Mouse (Mus musculus) limb, embryonic 14.5 days (tissue): ENCODE data around the gene Kpna6. TPM values are rescaled to one million over a fixed set of nuclear protein-coding genes. Genes with fewer than 3 reads are reported as not detected.
A peak's percentile ranks its signal among the peaks of the same experiment; 100 is the strongest.

ENCODE experiments used
- ATAC-seq: fragments of 200-750 bp; cut with Nextera tagmentation; 2 replicates; pipeline ENCODE4 v1.8.0; 2017; ENCODE audit warnings: low read depth, moderate number of reproducible peaks, moderate TSS enrichment; ENCODE audit not compliant: low FRiP score
- DNase-seq: peaks from one replicate; pipeline ENCODE4 v3.0.0-alpha.2; 2015; ENCODE audit warnings: low spot score
- H3K27ac ChIP-seq: fragments of 300-500 bp; sonication (generic); replicated peaks from 2 replicates; pipeline ENCODE4 v1.5.1; 2014; ENCODE audit warnings: low read depth, mild to moderate bottlenecking, low read length, moderate library complexity, mixed read lengths
- H3K27me3 ChIP-seq: fragments of 300-500 bp; sonication (generic); 2 replicates; pipeline ENCODE4 v1.6.1; 2014; ENCODE audit warnings: low read length, mixed read lengths; ENCODE audit not compliant: control insufficient read depth, insufficient read depth
- H3K36me3 ChIP-seq: fragments of 300-500 bp; sonication (generic); 2 replicates; pipeline ENCODE4 v1.6.1; 2014; ENCODE audit warnings: mild to moderate bottlenecking, low read length, moderate library complexity, mixed read lengths; ENCODE audit not compliant: control insufficient read depth, insufficient read depth
- H3K4me1 ChIP-seq: fragments of 300-500 bp; sonication (generic); 2 replicates; pipeline ENCODE4 v1.6.1; 2014; ENCODE audit warnings: antibody characterized with exemption, low read length, mixed read lengths; ENCODE audit not compliant: control insufficient read depth, insufficient read depth
- H3K4me2 ChIP-seq: fragments of 300-500 bp; sonication (generic); replicated peaks from 2 replicates; pipeline ENCODE4 v1.6.1; 2014; ENCODE audit warnings: low read depth, mild to moderate bottlenecking, low read length, moderate library complexity; ENCODE audit not compliant: severe bottlenecking
- H3K4me3 ChIP-seq: fragments of 300-500 bp; sonication (generic); replicated peaks from 2 replicates; pipeline ENCODE4 v1.5.1; 2014; ENCODE audit warnings: low read length
- H3K9ac ChIP-seq: fragments of 300-500 bp; sonication (generic); 2 replicates; pipeline ENCODE4 v1.6.1; 2014; ENCODE audit warnings: mild to moderate bottlenecking, low read depth, low read length, moderate library complexity; ENCODE audit not compliant: severe bottlenecking
- H3K9me3 ChIP-seq: fragments of 300-500 bp; sonication (generic); 2 replicates; pipeline ENCODE4 v1.6.1; 2016; ENCODE audit warnings: low read length; ENCODE audit not compliant: control insufficient read depth
- POLR2A ChIP-seq: fragments of 200-500 bp; IDR thresholded peaks from 2 replicates; pipeline ENCODE4 v1.8.0; 2012; ENCODE audit warnings: inconsistent platforms, mild to moderate bottlenecking, moderate library complexity, borderline replicate concordance; ENCODE audit not compliant: insufficient read depth, insufficient read length; ENCODE audit errors: extremely low read depth
- WGBS: fragments of 180-500 bp; shearing (Covaris S2); extraction: QIAGEN DNeasy Blood & Tissue Kit; methylation state at CpG from one replicate; pipeline ENCODE4 v1.1.7; 2014; 5-methylcytosine and 5-hydroxymethylcytosine counted together
- polyA plus RNA-seq, 2 experiments: library from polyadenylated mRNA; depleted of rRNA in 1 of 2; stranded (reverse) in 1 of 2; unstranded in 1 of 2; fragments of >200 nt; fragmentation: Nextera tagmentation in 1 of 2; extraction: Ambion mirVana in 1 of 2; gene quantifications; 2 replicates each; pipeline versions ENCODE4 v1.2.1 to v1.2.3; 2012 to 2014

The Kpna6 gene
- polyA plus RNA-seq, 2 experiments = 14.6 to 35.2 TPM

DNA sequence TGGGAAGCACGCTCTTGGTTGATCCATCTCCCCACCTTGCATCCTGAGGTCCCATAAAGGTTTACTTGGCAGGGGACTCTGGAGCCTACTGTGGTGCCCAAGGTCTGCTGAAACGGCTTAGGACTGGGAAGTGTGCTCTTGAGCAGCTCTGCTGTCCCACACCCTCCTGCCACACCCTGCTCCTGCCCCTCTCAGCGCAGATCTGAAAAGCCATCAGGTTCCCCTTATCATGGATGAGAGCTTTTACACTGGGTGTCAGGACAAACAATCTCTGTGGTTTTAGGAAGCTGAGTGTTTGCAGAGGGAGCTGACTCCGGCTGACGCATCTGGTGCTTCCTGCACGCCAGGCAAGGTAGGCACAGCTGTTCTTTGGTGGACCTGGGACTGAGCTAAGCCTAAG, 38.7 kb downstream of the Kpna6 start:
- Histone ChIP-seq H3K9ac (no peak overlapping the region), H3K36me3 (peaks cover 97% of the 10 kb centered on the region), H3K4me2 (no peak overlapping the region), H3K9me3 (no peaks in the 10 kb centered on the region), H3K4me3 (no peak overlapping the region), H3K27ac (no peak overlapping the region), H3K27me3 (no peaks in the 10 kb centered on the region), H3K4me1 (peaks cover 4% of the 10 kb centered on the region)
- WGBS = 94% methylated on average over 6 of the region's 6 CpGs
- no peak for ATAC-seq
- no peak for DNase-seq
- no peak for TF ChIP-seq POLR2A

DNA sequence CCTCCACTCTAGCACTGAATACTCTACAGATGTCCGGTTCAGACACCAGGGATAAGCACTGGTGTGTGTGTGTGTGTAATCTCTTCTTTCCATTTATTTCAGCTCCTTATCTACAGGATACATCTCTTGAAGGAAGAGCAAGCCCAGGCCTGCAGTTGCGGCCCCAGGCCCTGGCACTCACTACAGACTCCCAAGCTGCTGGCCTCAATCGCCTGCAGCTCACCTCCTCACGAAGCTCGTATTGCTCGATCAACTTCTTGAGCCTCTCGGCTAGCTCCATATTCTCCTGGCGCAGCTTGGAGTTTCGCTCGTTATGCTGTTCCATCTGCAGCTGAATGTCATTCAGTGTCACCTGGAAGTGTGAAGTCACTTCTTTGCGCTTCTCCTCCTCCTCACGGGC, 40.7 kb downstream of the Kpna6 start:
- Histone ChIP-seq H3K4me1 (no peaks in the 10 kb centered on the region), H3K9ac (no peak overlapping the region), H3K4me2 (no peak overlapping the region), H3K36me3 (peaks cover 100% of the 10 kb centered on the region), H3K27ac (no peak overlapping the region), H3K27me3 (no peaks in the 10 kb centered on the region), H3K9me3 (no peaks in the 10 kb centered on the region), H3K4me3 (no peak overlapping the region)
- ATAC-seq = no peak
- WGBS = 85% methylated on average over 12 of the region's 12 CpGs
- no peak for TF ChIP-seq POLR2A
- DNase-seq = no peak

DNA sequence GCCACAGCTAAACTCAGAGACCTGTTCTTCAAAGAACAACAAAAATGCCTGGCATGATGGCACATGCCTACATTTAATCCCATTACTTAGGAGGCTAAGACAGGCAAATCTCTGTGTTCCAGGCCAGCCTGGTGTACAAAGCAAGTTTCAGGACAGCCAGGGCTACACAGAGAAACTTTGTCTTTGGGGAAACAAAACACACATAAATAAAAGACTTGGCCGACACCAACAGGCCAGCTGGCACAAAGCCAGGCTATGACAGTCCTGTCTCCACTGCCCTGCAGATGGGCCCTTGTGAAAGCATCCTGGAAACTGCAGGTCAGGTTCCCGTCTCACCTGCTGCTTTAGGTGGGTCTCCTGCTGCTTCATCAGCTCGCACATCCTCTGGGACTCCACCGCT, 41.6 kb downstream of the Kpna6 start:
- no peak overlapping the region for H3K4me2 ChIP-seq
- no peaks in the 10 kb centered on the region for H3K27me3 ChIP-seq
- no peaks in the 10 kb centered on the region for H3K9me3 ChIP-seq
- WGBS = 81% methylated on average over 4 of the region's 4 CpGs
- H3K36me3 ChIP-seq = peaks cover 99% of the 10 kb centered on the region
- H3K4me3 ChIP-seq = no peak overlapping the region
- ATAC-seq = no peak
- no peaks in the 10 kb centered on the region for H3K4me1 ChIP-seq
- TF ChIP-seq POLR2A = no peak
- no peak for DNase-seq
- H3K27ac ChIP-seq = no peak overlapping the region
- H3K9ac ChIP-seq = no peak overlapping the region

DNA sequence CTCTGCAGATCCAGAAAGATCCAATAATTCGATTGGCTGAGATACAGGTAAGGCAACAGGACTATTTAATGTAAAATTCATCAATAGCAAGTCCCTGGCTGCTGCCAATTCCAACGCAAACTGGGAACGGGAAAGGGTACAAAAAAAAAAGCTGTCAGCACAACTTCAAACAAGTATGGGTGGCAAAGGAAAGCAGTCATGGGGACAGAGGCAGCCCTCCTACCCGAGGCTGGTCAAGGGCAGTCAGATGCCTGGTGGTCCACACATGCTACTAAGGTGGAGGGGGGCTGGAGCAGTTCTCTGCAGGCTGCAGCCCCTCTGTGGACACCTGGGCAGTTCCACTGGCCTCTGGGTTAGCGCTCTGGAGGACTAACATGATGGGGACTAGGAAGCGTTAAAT, 46.5 kb downstream of the Kpna6 start:
- H3K9ac ChIP-seq = no peak overlapping the region
- H3K4me3 ChIP-seq = no peak overlapping the region
- H3K4me2 ChIP-seq = no peak overlapping the region
- ATAC-seq = no peak
- peaks cover 19% of the 10 kb centered on the region for H3K4me1 ChIP-seq
- WGBS = 72% methylated on average over 6 of the region's 6 CpGs
- no peaks in the 10 kb centered on the region for H3K9me3 ChIP-seq
- peaks cover 51% of the 10 kb centered on the region for H3K36me3 ChIP-seq
- H3K27ac ChIP-seq = no peak overlapping the region
- no peak for TF ChIP-seq POLR2A
- no peak for DNase-seq
- H3K27me3 ChIP-seq = no peaks in the 10 kb centered on the region

DNA sequence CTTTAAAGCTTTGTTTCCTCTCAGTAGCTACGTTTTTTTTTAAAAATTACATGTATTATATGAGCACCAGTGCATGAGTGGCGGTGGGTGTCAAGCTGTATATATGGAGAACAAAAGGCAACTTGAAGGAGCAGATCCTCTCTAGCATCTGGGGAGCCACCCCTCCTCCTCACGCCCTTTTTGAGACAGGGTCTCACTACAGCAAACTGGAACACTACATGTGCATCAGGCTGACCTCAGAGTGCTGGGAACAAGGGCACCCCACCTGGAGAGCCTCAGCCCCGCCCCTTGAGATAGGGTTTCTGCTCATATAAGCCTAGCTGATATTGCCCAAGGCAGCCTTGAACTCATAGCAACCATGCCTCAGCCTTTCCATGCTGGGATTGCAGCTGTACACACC, 47.1 kb downstream of the Kpna6 start:
- peak overlapping the region; percentile 88 for H3K4me2 ChIP-seq
- no peak for DNase-seq
- no peak overlapping the region for H3K4me3 ChIP-seq
- H3K27ac ChIP-seq = no peak overlapping the region
- H3K9ac ChIP-seq = no peak overlapping the region
- no peaks in the 10 kb centered on the region for H3K9me3 ChIP-seq
- no peaks in the 10 kb centered on the region for H3K27me3 ChIP-seq
- peaks cover 45% of the 10 kb centered on the region for H3K36me3 ChIP-seq
- TF ChIP-seq POLR2A = no peak
- peaks cover 19% of the 10 kb centered on the region for H3K4me1 ChIP-seq
- WGBS = 41% methylated on average over 4 of the region's 4 CpGs
- ATAC-seq = no peak

DNA sequence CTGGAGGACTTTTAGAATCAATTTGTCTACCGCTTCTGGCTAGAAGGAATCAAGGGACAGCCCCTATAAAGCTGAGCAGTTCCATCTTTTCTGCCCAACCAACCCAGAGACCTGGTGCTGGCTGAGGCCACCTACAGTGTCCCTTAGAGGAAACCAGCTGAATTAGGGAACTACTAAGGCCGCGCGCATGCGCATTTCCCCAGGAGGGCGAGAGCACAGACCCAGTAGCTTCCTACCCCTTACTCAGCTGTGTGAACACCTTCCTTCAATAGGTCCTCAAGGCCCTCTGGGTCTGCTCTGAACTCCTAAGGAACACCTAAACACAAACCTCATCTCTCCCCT, 47.6 kb downstream of the Kpna6 start:
- H3K9ac ChIP-seq = peak overlapping the region; percentile 76
- H3K27me3 ChIP-seq = no peaks in the 10 kb centered on the region
- H3K27ac ChIP-seq = peak overlapping the region; percentile 83
- ATAC-seq (no peak), DNase-seq (peak; percentile 56)
- H3K4me1 ChIP-seq = peaks cover 19% of the 10 kb centered on the region
- 5% methylated on average over 6 of the region's 6 CpGs for WGBS
- H3K36me3 ChIP-seq = peaks cover 40% of the 10 kb centered on the region
- H3K4me3 ChIP-seq = peak overlapping the region; percentile 60
- H3K9me3 ChIP-seq = no peaks in the 10 kb centered on the region
- TF ChIP-seq POLR2A = no peak
- H3K4me2 ChIP-seq = peak overlapping the region; percentile 88
